Mouse (Mus musculus) stomach, postnatal 0 days (tissue): Measurements from ENCODE around the gene Sppl2c. TPM values are rescaled to one million over a fixed set of nuclear protein-coding genes. Genes with fewer than 3 reads are reported as not detected.

Experiments used
- ATAC-seq: fragments of 200-750 bp; cut with Nextera tagmentation; 2 replicates; pipeline ENCODE4 v1.8.0; 2017; ENCODE audit not compliant: low FRiP score, low TSS enrichment
- DNase-seq: peaks from one replicate; pipeline ENCODE4 v3.0.0-alpha.2; 2016; ENCODE audit warnings: low spot score
- H3K27ac ChIP-seq: fragments of 300-500 bp; sonication (generic); replicated peaks from 2 replicates; pipeline ENCODE4 v1.5.1; 2014; ENCODE audit warnings: mild to moderate bottlenecking, control low read depth
- H3K27me3 ChIP-seq: fragments of 300-500 bp; sonication (generic); 2 replicates; pipeline ENCODE4 v1.6.1; 2014; ENCODE audit warnings: low read length; ENCODE audit not compliant: control insufficient read depth, insufficient read depth
- H3K36me3 ChIP-seq: fragments of 300-500 bp; sonication (generic); 2 replicates; pipeline ENCODE4 v1.6.1; 2014; ENCODE audit warnings: low read length, mixed read lengths; ENCODE audit not compliant: control insufficient read depth, insufficient read depth
- H3K4me1 ChIP-seq: fragments of 300-500 bp; sonication (generic); replicated peaks from 2 replicates; pipeline ENCODE4 v1.6.1; 2014; ENCODE audit warnings: antibody characterized with exemption; ENCODE audit not compliant: control insufficient read depth, insufficient read depth
- H3K4me2 ChIP-seq: fragments of 300-500 bp; sonication (generic); replicated peaks from 2 replicates; pipeline ENCODE4 v1.6.1; 2014; ENCODE audit warnings: low read depth, mild to moderate bottlenecking, control low read depth, moderate library complexity
- H3K4me3 ChIP-seq: fragments of 300-500 bp; sonication (generic); 2 replicates; pipeline ENCODE4 v1.5.1; 2014; ENCODE audit warnings: low read depth, low read length, control low read depth
- H3K9ac ChIP-seq: fragments of 300-500 bp; sonication (generic); 2 replicates; pipeline ENCODE4 v1.6.1; 2014; ENCODE audit warnings: mild to moderate bottlenecking, low read length, control low read depth, mixed read lengths
- H3K9me3 ChIP-seq: fragments of 300-500 bp; sonication (generic); 2 replicates; pipeline ENCODE4 v1.6.1; 2016; ENCODE audit warnings: low read length; ENCODE audit not compliant: control insufficient read depth
- CTCF ChIP-seq: IDR thresholded peaks from 2 replicates; pipeline ENCODE4 v1.5.1; 2016; ENCODE audit warnings: antibody characterized with exemption, low read depth, mild to moderate bottlenecking, moderate library complexity
- EP300 ChIP-seq: optimal IDR thresholded peaks from 2 replicates; pipeline ENCODE3; 2016; ENCODE audit warnings: antibody characterized with exemption
- WGBS: fragments of 180-500 bp; shearing (Covaris S2); extraction: QIAGEN DNeasy Blood & Tissue Kit; methylation state at CpG from one replicate; pipeline ENCODE4 v1.1.7; 2014; 5-methylcytosine and 5-hydroxymethylcytosine counted together
- polyA plus RNA-seq: library from polyadenylated mRNA; unstranded; fragments of >200 nt; fragmentation: Nextera tagmentation; extraction: Ambion mirVana; gene quantifications from 2 replicates; pipeline ENCODE4 v1.2.1, GENCODE M21; 2015

Gene Sppl2c
- polyA plus RNA-seq, 1 experiment from 2014 or later, result not detected

DNA sequence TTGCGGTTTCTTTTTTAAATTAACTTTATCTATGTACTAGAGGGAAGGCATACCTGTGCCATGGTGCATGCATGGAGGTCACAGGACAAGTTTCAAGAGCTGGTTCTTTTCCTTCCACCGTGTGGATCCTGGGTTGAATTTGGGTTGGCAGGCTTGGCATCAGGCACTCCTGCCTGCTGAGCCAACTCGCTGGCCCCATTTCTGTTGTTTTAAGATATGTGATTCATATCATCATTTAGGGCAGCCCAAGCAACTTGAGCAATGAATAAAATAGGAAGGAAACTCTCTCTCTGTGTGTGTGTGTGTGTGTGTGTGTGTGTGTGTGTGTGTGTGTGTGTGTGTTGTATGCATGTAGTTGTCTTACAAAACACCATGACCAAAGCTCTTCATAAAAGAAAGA is 4.0 kb upstream of the Sppl2c start:
- H3K27me3 ChIP-seq, result no peaks in the 10 kb centered on the region
- H3K36me3 ChIP-seq, result no peaks in the 10 kb centered on the region
- DNase-seq, result no peak
- no peak for TF ChIP-seq EP300
- no peak for TF ChIP-seq CTCF
- WGBS, result 71% methylated on average over 3 of the region's 3 CpGs
- no peak overlapping the region for H3K9ac ChIP-seq
- H3K27ac ChIP-seq, result no peak overlapping the region
- H3K4me1 ChIP-seq, result no peaks in the 10 kb centered on the region
- H3K4me2 ChIP-seq, result no peak overlapping the region
- H3K4me3 ChIP-seq, result no peak overlapping the region
- H3K9me3 ChIP-seq, result no peaks in the 10 kb centered on the region
- no peak for ATAC-seq

DNA sequence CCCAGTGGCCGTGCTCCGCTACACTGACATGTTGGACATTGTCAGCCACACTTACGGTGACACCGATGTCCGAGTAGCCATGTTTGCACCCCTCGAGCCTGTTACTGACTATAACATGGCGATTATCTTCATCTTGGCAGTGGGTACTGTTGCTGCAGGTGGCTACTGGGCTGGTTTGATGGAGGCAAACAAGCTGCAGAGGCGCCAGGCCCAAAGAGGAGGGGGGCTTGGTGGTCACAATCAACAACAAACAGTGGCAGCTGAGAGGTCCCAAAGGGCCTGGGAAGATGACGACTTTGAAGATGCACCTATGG is 667 bp downstream of the Sppl2c start:
- Histone ChIP-seq H3K27me3 (no peaks in the 10 kb centered on the region), H3K9me3 (no peaks in the 10 kb centered on the region)
- 88% methylated on average over 9 of the region's 9 CpGs for WGBS

DNA sequence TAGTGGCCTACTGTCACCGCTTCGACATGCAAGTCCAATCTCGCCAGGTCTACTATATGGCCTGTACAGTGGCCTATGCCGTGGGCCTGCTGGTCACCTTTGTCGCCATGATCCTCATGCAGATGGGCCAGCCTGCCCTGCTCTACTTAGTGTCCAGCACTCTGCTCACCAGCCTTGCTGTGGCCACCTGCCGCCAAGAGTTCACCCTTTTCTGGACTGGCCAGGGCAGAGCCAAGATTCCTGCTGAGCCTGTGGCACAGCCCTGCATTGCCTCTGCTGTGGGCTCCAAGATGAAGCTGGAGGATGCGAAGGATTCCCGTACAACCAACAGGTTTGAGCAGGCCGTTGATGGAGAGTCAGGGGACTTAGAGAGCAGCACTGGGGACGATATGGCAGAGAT is 1.6 kb downstream of the Sppl2c start:
- ATAC-seq, result no peak
- Histone ChIP-seq H3K4me2 (no peak overlapping the region), H3K4me1 (no peaks in the 10 kb centered on the region), H3K36me3 (no peaks in the 10 kb centered on the region), H3K9me3 (no peaks in the 10 kb centered on the region), H3K9ac (no peak overlapping the region), H3K4me3 (no peak overlapping the region), H3K27me3 (no peaks in the 10 kb centered on the region), H3K27ac (no peak overlapping the region)
- DNase-seq, result no peak
- WGBS, result 90% methylated on average over 10 of the region's 10 CpGs
- TF ChIP-seq EP300 (no peak), CTCF (no peak)

More for the DNA sequence above, 667 bp downstream of the Sppl2c start:
- no peak for ATAC-seq
- no peaks in the 10 kb centered on the region for H3K36me3 ChIP-seq
- H3K4me1 ChIP-seq, result no peaks in the 10 kb centered on the region
- H3K9ac ChIP-seq, result no peak overlapping the region
- no peak for DNase-seq
- TF ChIP-seq EP300 (no peak), CTCF (no peak)
- H3K4me3 ChIP-seq, result no peak overlapping the region
- no peak overlapping the region for H3K27ac ChIP-seq
- no peak overlapping the region for H3K4me2 ChIP-seq

DNA sequence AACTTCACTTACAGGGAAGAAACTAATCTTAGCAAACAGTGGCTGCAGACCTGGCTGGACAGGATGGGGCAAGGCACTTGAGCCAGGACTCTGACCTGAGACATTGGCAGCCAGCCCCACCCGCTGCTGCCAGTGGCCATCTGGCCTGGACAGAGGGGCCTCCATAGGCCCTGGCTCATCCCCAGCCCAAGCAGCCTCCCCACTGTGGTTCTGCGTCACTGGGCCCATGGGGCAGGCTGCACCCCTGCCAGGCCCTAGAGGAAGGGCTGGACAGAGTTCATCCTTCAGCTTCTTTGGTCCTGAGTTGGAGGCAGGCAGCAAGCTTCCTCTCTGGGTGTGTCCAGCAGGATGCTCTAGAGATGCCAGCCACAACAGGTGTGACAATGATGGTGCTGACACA is 3.9 kb downstream of the Sppl2c start:
- TF ChIP-seq CTCF, result no peak
- DNase-seq, result no peak
- H3K27ac ChIP-seq, result no peak overlapping the region
- no peak overlapping the region for H3K4me3 ChIP-seq
- WGBS, result 76% methylated on average over 2 of the region's 2 CpGs
- H3K4me1 ChIP-seq, result no peaks in the 10 kb centered on the region
- no peak for ATAC-seq
- H3K4me2 ChIP-seq, result no peak overlapping the region
- H3K27me3 ChIP-seq, result no peaks in the 10 kb centered on the region
- no peaks in the 10 kb centered on the region for H3K36me3 ChIP-seq
- no peak overlapping the region for H3K9ac ChIP-seq
- H3K9me3 ChIP-seq, result no peaks in the 10 kb centered on the region

DNA sequence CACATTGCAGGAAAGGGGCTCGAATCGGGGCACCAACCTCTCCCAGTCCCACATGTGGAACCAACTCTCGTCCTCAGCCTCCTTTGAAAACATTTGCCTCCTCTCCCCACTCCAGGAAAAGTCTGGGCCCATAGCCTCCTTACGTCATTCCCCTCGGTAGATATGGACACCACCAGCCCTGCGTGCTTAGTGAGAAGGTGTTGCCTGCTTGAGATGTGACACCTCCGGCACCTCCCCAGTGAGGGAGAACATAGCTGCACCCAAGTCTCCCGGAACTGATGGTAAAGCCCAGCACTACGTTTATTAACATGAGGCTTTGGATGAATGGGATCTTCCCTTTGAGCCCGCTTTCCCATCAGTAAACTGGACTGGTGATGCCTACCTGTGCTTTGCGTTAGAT is 9.3 kb downstream of the Sppl2c start:
- no peak overlapping the region for H3K9ac ChIP-seq
- H3K4me2 ChIP-seq, result no peak overlapping the region
- H3K9me3 ChIP-seq, result no peaks in the 10 kb centered on the region
- no peaks in the 10 kb centered on the region for H3K4me1 ChIP-seq
- no peak for ATAC-seq
- WGBS, result 77% methylated on average over 11 of the region's 11 CpGs
- no peaks in the 10 kb centered on the region for H3K27me3 ChIP-seq
- H3K4me3 ChIP-seq, result no peak overlapping the region
- no peak overlapping the region for H3K27ac ChIP-seq
- H3K36me3 ChIP-seq, result no peaks in the 10 kb centered on the region
- no peak for DNase-seq
- TF ChIP-seq EP300 (no peak), CTCF (no peak)

DNA sequence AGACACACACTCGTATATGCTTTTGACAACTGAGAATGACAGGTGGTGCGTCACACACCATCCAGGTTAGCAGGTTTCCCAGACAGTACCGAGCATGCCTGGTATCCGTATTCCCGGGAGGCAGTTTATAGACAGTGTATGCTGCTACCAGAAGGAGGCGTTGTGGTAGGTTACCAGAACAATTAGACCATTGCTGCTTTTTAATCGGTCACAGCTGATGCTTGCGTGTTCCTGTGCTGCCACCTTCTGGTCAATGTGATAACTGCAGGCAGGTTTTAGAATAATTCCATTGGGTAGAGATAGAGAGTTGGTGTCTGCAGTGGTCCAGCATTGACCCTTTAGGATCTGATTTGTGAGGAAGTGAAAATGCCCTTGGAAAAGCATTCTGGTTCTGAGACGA is 9.7 kb downstream of the Sppl2c start:
- Histone ChIP-seq H3K4me2 (no peak overlapping the region), H3K9me3 (no peaks in the 10 kb centered on the region), H3K9ac (no peak overlapping the region), H3K4me3 (no peak overlapping the region), H3K27ac (no peak overlapping the region), H3K27me3 (no peaks in the 10 kb centered on the region), H3K4me1 (no peaks in the 10 kb centered on the region), H3K36me3 (no peaks in the 10 kb centered on the region)
- DNase-seq (peak; percentile 76), ATAC-seq (peak; percentile 74; the same call in 1 of the 2 replicates)
- TF ChIP-seq CTCF, result peak; percentile 98
- no peak for TF ChIP-seq EP300
- 6% methylated on average over 9 of the region's 9 CpGs for WGBS

DNA sequence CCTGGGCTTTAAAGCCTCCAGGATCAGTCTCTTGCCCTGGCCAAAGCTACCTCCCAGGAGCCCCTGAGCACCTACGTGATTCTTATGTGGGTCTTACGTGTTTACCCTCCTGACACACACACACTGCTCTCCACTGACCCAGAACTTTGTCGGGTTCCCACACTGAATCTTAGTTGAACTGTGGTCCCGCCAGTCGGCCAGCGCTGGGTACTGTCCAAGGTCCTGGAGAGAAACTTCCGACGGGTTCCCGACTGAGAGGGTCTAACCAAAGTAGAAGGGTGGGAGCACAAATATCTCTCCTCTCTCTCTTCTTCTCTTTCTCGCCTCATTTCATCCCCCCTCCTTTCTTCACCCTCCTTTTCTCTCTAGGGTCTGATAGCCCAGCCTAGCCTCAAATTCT is 11.7 kb downstream of the Sppl2c start:
- TF ChIP-seq EP300 (no peak), CTCF (no peak)
- Histone ChIP-seq H3K4me2 (no peak overlapping the region), H3K27me3 (no peaks in the 10 kb centered on the region), H3K27ac (no peak overlapping the region), H3K9me3 (no peaks in the 10 kb centered on the region; the same call in 1 of the 2 replicates), H3K4me3 (no peak overlapping the region), H3K4me1 (no peaks in the 10 kb centered on the region), H3K9ac (no peak overlapping the region), H3K36me3 (no peaks in the 10 kb centered on the region)
- ATAC-seq, result no peak
- 2% methylated on average over 10 of the region's 10 CpGs for WGBS
- peak; percentile 45 for DNase-seq
